Mouse (Mus musculus) embryonic facial prominence, embryonic 10.5 days (tissue): ENCODE data around the gene Ubxn6. TPM values are rescaled to one million over a fixed set of nuclear protein-coding genes. Genes with fewer than 3 reads are reported as not detected.

Experiments
- DNase-seq: peaks from one replicate; pipeline ENCODE4 v3.0.0-alpha.2; 2017; ENCODE audit warnings: low spot score
- H3K27ac ChIP-seq: fragments of 300-500 bp; sonication (generic); replicated peaks from 2 replicates; pipeline ENCODE4 v1.5.1; 2016; ENCODE audit warnings: mild to moderate bottlenecking
- H3K27me3 ChIP-seq: fragments of 300-500 bp; sonication (generic); replicated peaks from 2 replicates; pipeline ENCODE4 v1.6.1; 2016; ENCODE audit warnings: low read depth, mild to moderate bottlenecking; ENCODE audit not compliant: poor library complexity, severe bottlenecking
- H3K36me3 ChIP-seq: fragments of 300-500 bp; sonication (generic); replicated peaks from 2 replicates; pipeline ENCODE4 v1.6.1; 2016; ENCODE audit warnings: mild to moderate bottlenecking, moderate library complexity
- H3K4me1 ChIP-seq: fragments of 300-500 bp; sonication (generic); 2 replicates; pipeline ENCODE4 v1.6.1; 2016
- H3K4me3 ChIP-seq: fragments of 300-500 bp; sonication (generic); 2 replicates; pipeline ENCODE4 v1.5.1; 2016; ENCODE audit warnings: mild to moderate bottlenecking, moderate library complexity
- H3K9me3 ChIP-seq: fragments of 300-500 bp; sonication (generic); 2 replicates; pipeline ENCODE4 v1.6.1; 2016; ENCODE audit warnings: mild to moderate bottlenecking
- WGBS: fragments of 180-500 bp; shearing (Covaris S2); methylation state at CpG from one replicate; pipeline ENCODE4 v1.1.7; 2016; 5-methylcytosine and 5-hydroxymethylcytosine counted together
- polyA plus RNA-seq: library from polyadenylated mRNA; unstranded; fragments of >200 nt; fragmentation: Nextera tagmentation; extraction: Ambion mirVana; gene quantifications from 2 replicates; pipeline ENCODE4 v1.2.1, GENCODE M21; 2016

The Ubxn6 gene
- polyA plus RNA-seq = 35.0 and 36.8 TPM in 2 replicates

GRCm38 (mm10) chr17:56074827-56075208, at the start of gene Ubxn6:
Ubxn6 (minus strand) TSS chr17:56075028.
- Histone ChIP-seq H3K9me3 (no peaks in the 10 kb centered on the region), H3K4me1 (peaks cover 35% of the 10 kb centered on the region), H3K27me3 (no peaks in the 10 kb centered on the region), H3K4me3 (peak within 1 kb of the TSS; percentile 78), H3K36me3 (peaks cover 37% of the 10 kb centered on the region), H3K27ac (peak within 1 kb of the TSS; percentile 91)
- under 1% methylated on average over 35 of the region's 35 CpGs for WGBS
- DNase-seq = peak; percentile 97

DNA sequence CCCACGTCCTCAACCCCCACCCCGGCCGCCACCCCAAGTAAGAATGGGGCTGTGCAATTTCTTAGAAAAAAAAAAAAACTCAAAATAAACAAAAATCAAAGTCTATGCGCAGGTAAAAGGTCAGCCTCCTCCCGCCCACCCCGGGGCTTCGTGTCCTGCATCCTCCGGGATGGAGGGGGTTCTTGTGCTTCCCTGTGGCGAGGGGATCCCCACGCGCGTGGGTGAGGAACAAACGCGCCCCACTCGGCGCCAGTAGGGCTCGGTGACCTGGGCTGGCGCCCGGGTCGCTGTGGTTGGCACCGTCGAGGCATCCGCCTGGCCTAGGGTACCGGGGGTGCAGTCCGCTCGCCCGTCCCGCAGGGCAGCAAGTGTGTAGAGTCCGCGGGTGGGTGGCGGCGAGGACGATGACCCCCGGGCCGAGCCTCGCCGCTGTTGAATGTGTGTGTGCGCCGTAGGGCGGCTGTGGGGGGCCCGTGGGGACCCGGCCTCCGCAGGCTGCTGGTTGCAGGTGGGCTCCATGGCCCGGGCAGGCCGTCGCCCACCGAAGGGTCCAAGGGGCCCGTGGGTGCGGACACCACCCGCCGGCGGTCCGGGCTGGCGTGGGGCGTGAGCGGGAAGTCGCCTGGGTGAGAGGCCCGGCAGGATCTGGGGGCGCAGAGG, 49.0 kb upstream of the Ubxn6 start:
- peaks cover 16% of the 10 kb centered on the region for H3K9me3 ChIP-seq
- no peak for DNase-seq
- peak overlapping the region; percentile 57 for H3K4me3 ChIP-seq
- no peaks in the 10 kb centered on the region for H3K36me3 ChIP-seq
- peaks cover 79% of the 10 kb centered on the region for H3K27me3 ChIP-seq
- peaks cover 25% of the 10 kb centered on the region for H3K4me1 ChIP-seq
- 43% methylated on average over 59 of the region's 59 CpGs for WGBS
- peak overlapping the region; percentile 76; the same call in 1 of the 2 replicates for H3K27ac ChIP-seq

DNA sequence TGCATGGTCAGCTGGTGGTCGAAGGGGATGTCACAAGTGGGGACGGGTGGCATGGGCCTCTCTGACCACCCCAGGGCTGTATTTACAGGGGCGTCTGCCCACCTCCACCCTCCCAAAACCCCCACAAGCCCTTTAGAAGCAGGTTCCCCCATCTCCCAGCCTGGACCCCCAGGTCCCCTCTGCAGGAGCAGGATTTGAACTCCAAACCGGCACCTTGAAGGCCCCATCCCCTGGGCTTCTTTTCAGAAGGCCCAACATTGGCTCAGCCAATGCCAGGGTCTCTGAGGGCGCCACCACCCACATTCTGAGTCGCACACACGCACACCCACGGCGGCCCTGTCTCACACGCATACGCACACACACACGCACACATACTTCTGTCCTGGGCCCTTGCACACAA, 48.3 kb upstream of the Ubxn6 start:
- DNase-seq = no peak
- H3K4me1 ChIP-seq = peaks cover 25% of the 10 kb centered on the region
- WGBS = 88% methylated on average over 12 of the region's 12 CpGs
- peaks cover 85% of the 10 kb centered on the region for H3K27me3 ChIP-seq
- peaks cover 16% of the 10 kb centered on the region for H3K9me3 ChIP-seq
- no peaks in the 10 kb centered on the region for H3K36me3 ChIP-seq
- H3K27ac ChIP-seq = no peak overlapping the region
- H3K4me3 ChIP-seq = no peak overlapping the region

DNA sequence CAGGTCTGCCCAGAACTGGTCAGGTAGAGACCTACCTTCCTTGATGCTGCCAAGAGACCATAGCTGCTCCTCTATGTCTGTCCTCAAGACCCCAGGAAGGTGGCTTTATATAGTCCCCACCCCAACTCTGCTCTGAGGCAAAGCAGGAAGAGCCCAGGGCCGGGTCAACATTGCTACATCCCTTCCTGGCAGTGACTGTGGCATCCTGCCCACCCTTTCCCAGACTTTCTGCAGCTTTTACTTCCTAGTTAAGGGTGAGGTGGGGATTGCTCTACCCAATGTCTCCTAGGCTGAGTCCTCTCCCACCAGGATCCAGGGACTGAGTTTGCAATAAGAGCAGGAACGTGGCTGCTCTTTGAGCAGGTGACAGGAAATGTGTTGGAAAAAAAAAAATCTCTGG, 47.0 kb upstream of the Ubxn6 start, which contains the start of gene Lrg1:
TSS of gene Lrg1 (minus strand) at position 176 of the 400 bp plus-strand sequence.
- Histone ChIP-seq H3K4me1 (peaks cover 32% of the 10 kb centered on the region), H3K27me3 (peaks cover 93% of the 10 kb centered on the region), H3K36me3 (no peaks in the 10 kb centered on the region), H3K9me3 (peaks cover 16% of the 10 kb centered on the region), H3K27ac (no peak within 1 kb of the TSS), H3K4me3 (no peak within 1 kb of the TSS)
- DNase-seq = no peak
- 64% methylated on average over 2 of the region's 2 CpGs for WGBS

DNA sequence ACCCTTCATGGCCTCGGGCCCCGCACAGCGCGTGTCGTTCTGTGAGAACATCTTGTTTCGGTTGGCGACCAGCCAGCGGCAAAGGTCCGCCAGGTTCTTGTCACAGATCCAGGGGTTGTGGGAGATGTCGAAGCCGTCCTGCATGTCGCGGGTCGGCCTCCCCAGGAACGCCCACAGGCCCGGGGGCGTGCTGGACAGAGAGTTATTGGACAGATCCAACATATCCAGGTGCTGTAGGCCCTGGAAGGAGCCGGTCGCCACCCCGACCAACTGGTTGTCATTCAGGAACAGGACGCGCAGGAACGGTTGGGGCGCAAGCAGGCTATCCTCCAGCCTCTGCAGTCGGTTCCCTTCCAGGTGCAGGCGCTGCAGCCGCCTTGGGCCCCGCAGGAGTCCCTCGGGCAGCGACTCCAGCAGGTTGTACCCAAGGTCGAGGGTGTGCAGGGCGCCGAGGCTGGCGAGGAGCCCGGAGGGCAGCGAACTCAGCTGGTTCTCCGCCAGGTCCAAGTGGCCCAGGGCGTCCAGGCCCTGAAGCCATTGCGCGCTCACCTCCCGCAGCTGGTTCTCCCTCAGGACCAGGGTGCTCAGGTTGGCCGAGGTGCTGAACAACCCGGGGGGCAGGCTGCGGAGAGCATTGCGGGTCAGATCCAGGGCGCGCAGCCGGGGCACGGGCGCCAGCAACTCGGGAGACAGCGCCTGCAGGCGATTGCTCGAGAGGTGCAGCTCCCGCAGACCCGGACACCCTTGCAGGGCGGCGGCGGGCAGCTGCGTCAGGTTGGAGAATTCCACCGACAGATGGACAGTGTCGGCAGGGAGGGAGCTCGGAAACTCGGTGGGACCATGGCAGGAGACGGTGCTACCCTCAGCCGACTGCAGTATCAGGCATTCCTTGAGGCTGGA, 45.4 kb upstream of the Ubxn6 start:
- Histone ChIP-seq H3K36me3 (no peaks in the 10 kb centered on the region), H3K27me3 (peaks cover 98% of the 10 kb centered on the region), H3K27ac (no peak overlapping the region), H3K9me3 (peaks cover 16% of the 10 kb centered on the region), H3K4me3 (peak overlapping the region; percentile 38), H3K4me1 (peaks cover 32% of the 10 kb centered on the region)
- DNase-seq = no peak
- WGBS = 7% methylated on average over 66 of the region's 66 CpGs

- Histone ChIP-seq H3K36me3 (no peaks in the 10 kb centered on the region), H3K4me3 (peak overlapping the region; percentile 38; the same call in 1 of the 2 replicates), H3K27me3 (peaks cover 90% of the 10 kb centered on the region), H3K27ac (no peak overlapping the region), H3K4me1 (peaks cover 28% of the 10 kb centered on the region), H3K9me3 (peaks cover 16% of the 10 kb centered on the region)
- WGBS = 45% methylated on average over 12 of the region's 12 CpGs
- no peak for DNase-seq
These were observed 44.6 kb upstream of the Ubxn6 start for GRCm38 (mm10) chr17:56119431-56119830.

DNA sequence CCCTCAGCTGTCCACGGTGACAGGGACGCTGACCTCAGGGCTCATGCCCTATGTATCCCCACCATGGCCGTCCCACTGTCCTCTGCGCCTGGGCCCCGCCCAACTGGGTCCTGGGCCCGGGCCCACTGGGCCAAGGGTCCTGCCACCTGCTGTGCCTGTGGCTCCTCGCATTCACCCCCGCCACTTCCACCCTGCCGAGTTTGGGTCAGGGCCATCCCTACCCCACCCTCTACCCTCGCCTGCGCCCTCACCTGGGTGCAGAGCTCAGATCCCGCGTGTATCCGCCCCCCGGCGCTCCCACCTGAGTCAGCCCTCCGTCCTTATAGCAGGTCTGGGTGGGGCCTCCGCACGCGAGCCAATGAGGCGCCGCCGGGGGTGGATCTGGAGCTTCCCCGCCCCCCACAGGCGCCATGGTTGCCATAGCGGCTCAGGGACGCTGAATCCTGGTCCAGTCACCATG, 42.5 kb upstream of the Ubxn6 start, which contains the start of gene Plin5:
TSS of gene Plin5 (minus strand) at position 346 of the 460 bp plus-strand sequence.
- Histone ChIP-seq H3K4me1 (peaks cover 21% of the 10 kb centered on the region), H3K36me3 (no peaks in the 10 kb centered on the region), H3K27ac (no peak within 1 kb of the TSS), H3K9me3 (peaks cover 5% of the 10 kb centered on the region), H3K4me3 (peak within 1 kb of the TSS; percentile 52), H3K27me3 (peaks cover 68% of the 10 kb centered on the region)
- DNase-seq = peak; percentile 79
- 2% methylated on average over 27 of the region's 27 CpGs for WGBS

- H3K9me3 ChIP-seq = no peaks in the 10 kb centered on the region
- WGBS = 81% methylated on average over 10 of the region's 10 CpGs
- peaks cover 57% of the 10 kb centered on the region for H3K27me3 ChIP-seq
These were observed 41.4 kb upstream of the Ubxn6 start for GRCm38 (mm10) chr17:56116193-56116592.

GRCm38 (mm10) chr17:56112743-56113142, 37.9 kb upstream of the Ubxn6 start:
- no peak overlapping the region for H3K4me3 ChIP-seq
- H3K9me3 ChIP-seq = no peaks in the 10 kb centered on the region
- H3K27me3 ChIP-seq = peaks cover 24% of the 10 kb centered on the region
- peaks cover under 1% of the 10 kb centered on the region; the same call in 1 of the 2 replicates for H3K36me3 ChIP-seq
- DNase-seq = no peak
- peaks cover 6% of the 10 kb centered on the region for H3K4me1 ChIP-seq
- 67% methylated on average over 3 of the region's 3 CpGs for WGBS
- no peak overlapping the region for H3K27ac ChIP-seq

More at GRCm38 (mm10) chr17:56116193-56116592, 41.4 kb upstream of the Ubxn6 start:
- H3K36me3 ChIP-seq = no peaks in the 10 kb centered on the region
- H3K4me3 ChIP-seq = no peak overlapping the region
- no peak for DNase-seq
- no peak overlapping the region for H3K27ac ChIP-seq
- peaks cover 21% of the 10 kb centered on the region for H3K4me1 ChIP-seq

- DNase-seq = peak; percentile 79
- 45% methylated on average over 5 of the region's 5 CpGs for WGBS
These were observed 37.0 kb upstream of the Ubxn6 start for GRCm38 (mm10) chr17:56111864-56112263.

DNA sequence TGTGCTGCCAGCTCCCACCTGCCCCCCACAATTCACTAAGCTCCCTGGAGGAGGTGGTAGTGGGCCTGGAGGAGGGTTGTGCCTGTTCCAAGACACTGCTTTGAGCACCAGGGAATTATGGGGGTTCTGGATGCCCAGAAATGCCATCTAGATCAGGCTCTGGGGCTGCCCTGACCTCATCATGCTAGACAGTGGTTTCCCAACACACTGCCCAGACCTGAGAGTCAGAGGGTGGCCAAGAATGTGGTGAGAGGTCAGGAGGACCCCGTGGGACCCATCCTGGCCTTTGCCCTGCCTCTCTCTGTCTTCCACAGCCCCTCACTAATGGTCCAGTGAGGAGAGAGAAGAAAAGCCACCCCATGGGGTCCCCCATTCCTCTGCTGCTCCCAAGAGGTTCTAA, 36.2 kb upstream of the Ubxn6 start:
- no peak overlapping the region for H3K4me3 ChIP-seq
- H3K36me3 ChIP-seq = peaks cover 10% of the 10 kb centered on the region; the same call in 1 of the 2 replicates
- H3K9me3 ChIP-seq = no peaks in the 10 kb centered on the region
- 0 out of 2 replicates have a peak, but pooled peaks cover 8% of the 10 kb centered on the region for H3K27me3 ChIP-seq
- WGBS = 43% methylated on average over 1 of the region's 1 CpGs
- no peaks in the 10 kb centered on the region for H3K4me1 ChIP-seq
- H3K27ac ChIP-seq = no peak overlapping the region
- DNase-seq = no peak

More at GRCm38 (mm10) chr17:56111864-56112263, 37.0 kb upstream of the Ubxn6 start:
- H3K27ac ChIP-seq = no peak overlapping the region
- H3K27me3 ChIP-seq = peaks cover 16% of the 10 kb centered on the region
- H3K4me1 ChIP-seq = no peaks in the 10 kb centered on the region
- no peak overlapping the region for H3K4me3 ChIP-seq
- peaks cover 9% of the 10 kb centered on the region; the same call in 1 of the 2 replicates for H3K36me3 ChIP-seq
- H3K9me3 ChIP-seq = no peaks in the 10 kb centered on the region

DNA sequence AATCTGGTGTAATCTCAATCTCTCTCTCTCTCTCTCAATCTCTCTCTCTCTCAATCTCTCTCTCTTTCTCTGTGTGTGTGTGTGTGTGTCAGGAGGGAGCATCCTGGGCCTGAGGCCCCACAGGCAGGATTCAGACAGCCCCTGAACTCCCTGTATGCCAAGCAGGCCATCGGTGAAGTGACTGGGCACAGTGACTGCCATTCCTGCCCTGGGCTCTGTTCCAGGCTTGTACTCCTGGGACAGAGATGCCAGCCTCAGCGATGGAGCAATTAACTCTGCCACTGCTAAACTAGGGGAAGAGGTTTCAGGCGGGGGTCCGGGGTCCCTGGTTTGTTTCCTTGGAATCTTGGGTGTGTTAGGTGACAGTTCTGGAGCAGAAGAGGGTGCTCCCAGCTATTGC, 35.7 kb upstream of the Ubxn6 start:
- Histone ChIP-seq H3K36me3 (peaks cover 10% of the 10 kb centered on the region; the same call in 1 of the 2 replicates), H3K27me3 (0 out of 2 replicates have a peak, but pooled peaks cover 4% of the 10 kb centered on the region), H3K4me3 (no peak overlapping the region), H3K27ac (no peak overlapping the region), H3K4me1 (no peaks in the 10 kb centered on the region), H3K9me3 (no peaks in the 10 kb centered on the region)
- whole genome bisulfite sequencing = 77% methylated on average over 4 of the region's 4 CpGs
- DNase-seq = no peak
